Mouse (Mus musculus): ENCODE results near the gene Pcare. TPM values are rescaled to one million over a fixed set of nuclear protein-coding genes. Genes with fewer than 3 reads are reported as not detected.
"Not testable (repeated sequence)": the region's sequence is repeated elsewhere in the genome, so short reads cannot be mapped to it uniquely, and the experiment has no call there.

Pcare gene
- polyA plus RNA-seq, 1 experiment: not detected

- no peaks in the 10 kb centered on the region for H3K27me3 ChIP-seq (ENCODE audit: control insufficient read depth, insufficient read depth, low read length)
- TF ChIP-seq CTCF (IDR thresholded peaks at IDR 0.05; ENCODE audit: extremely low read depth, insufficient read depth, insufficient read length, insufficient replicate concordance) (no peak), POLR2A (IDR thresholded peaks at IDR 0.05; ENCODE audit: low read depth, low read length) (no peak)
These were observed 16.9 kb upstream of the Pcare start for GRCm38 (mm10) chr17:71769564-71769963.

DNA sequence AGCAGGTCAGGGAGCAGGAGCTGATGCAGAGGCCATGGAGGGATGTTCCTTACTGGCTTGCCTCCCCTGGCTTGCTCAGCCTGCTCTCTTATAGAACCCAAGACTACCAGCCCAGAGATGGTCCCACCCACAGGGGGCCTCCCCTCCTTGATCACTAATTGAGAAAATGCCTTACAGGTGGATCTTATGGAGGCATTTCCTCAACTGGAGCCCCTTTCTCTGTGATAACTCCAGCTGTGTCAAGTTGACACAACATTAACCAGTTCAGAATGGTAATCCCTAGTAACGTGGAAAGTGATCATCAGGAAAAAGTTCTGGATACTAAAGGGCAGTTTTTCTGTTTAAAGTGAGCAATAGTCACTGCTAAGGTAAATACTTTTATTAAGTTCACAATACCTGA is 15.5 kb upstream of the Pcare start, which contains the start of gene Clip4:
TSS of gene Clip4 (plus strand) at position 301 of the 400 bp plus-strand sequence.
- not testable (repeated sequence) for H3K4me3 ChIP-seq (ENCODE audit: extremely low read depth, insufficient read depth, insufficient read length); H3K27ac ChIP-seq (ENCODE audit: insufficient read depth, low read length); H3K36me3 ChIP-seq (ENCODE audit: control insufficient read depth, insufficient read depth, low read length); H3K27me3 ChIP-seq (ENCODE audit: control insufficient read depth, insufficient read depth, low read length); H3K4me1 ChIP-seq (ENCODE audit: control insufficient read depth, insufficient read depth, insufficient read length); DNase-seq (ENCODE audit: low read depth in 1 of 2, low spot score in 2 of 2)
- WGBS: 78% methylated on average over 1 of the region's 1 CpGs

More at GRCm38 (mm10) chr17:71769564-71769963, 16.9 kb upstream of the Pcare start:
- Histone ChIP-seq H3K4me3 (ENCODE audit: extremely low read depth, insufficient read depth, insufficient read length) (no peak overlapping the region), H3K27ac (ENCODE audit: insufficient read depth, low read length) (no peak overlapping the region), H3K4me1 (ENCODE audit: control insufficient read depth, insufficient read depth, insufficient read length) (no peaks in the 10 kb centered on the region), H3K36me3 (ENCODE audit: control insufficient read depth, insufficient read depth, low read length) (no peaks in the 10 kb centered on the region)
- DNase-seq (ENCODE audit: low read depth in 1 of 2, low spot score in 2 of 2): no peak
- WGBS: 64% methylated on average over 6 of the region's 6 CpGs

DNA sequence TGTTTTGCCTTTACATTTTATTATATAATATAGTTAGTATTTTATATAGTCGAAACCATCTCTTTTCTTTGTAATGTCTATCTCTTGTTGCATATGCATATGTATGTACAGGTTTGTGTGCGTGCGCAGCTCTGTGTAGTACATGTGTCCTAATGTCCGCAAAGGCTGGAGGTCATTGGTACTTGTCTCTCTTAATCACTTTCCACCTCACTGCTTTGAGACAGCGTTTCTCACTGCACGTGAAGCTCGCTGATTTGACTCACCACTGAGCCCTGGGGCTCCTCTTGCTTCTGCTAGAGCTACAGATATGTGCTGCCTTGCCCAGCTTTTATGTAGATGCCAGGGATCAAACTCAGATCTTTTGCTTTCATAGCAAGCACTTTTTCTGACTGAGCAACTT is 7.8 kb upstream of the Pcare start:
- H3K4me3 ChIP-seq (ENCODE audit: extremely low read depth, insufficient read depth, insufficient read length): no peak overlapping the region
- no peaks in the 10 kb centered on the region for H3K36me3 ChIP-seq (ENCODE audit: control insufficient read depth, insufficient read depth, low read length)
- H3K27ac ChIP-seq (ENCODE audit: insufficient read depth, low read length): no peak overlapping the region
- no peaks in the 10 kb centered on the region for H3K27me3 ChIP-seq (ENCODE audit: control insufficient read depth, insufficient read depth, low read length)
- no peak for DNase-seq (ENCODE audit: low read depth in 1 of 2, low spot score in 2 of 2)
- WGBS: 90% methylated on average over 7 of the region's 7 CpGs
- H3K4me1 ChIP-seq (ENCODE audit: control insufficient read depth, insufficient read depth, insufficient read length): no peaks in the 10 kb centered on the region
- TF ChIP-seq POLR2A (IDR thresholded peaks at IDR 0.05; ENCODE audit: low read depth, low read length) (no peak), CTCF (IDR thresholded peaks at IDR 0.05; ENCODE audit: extremely low read depth, insufficient read depth, insufficient read length, insufficient replicate concordance) (no peak)

DNA sequence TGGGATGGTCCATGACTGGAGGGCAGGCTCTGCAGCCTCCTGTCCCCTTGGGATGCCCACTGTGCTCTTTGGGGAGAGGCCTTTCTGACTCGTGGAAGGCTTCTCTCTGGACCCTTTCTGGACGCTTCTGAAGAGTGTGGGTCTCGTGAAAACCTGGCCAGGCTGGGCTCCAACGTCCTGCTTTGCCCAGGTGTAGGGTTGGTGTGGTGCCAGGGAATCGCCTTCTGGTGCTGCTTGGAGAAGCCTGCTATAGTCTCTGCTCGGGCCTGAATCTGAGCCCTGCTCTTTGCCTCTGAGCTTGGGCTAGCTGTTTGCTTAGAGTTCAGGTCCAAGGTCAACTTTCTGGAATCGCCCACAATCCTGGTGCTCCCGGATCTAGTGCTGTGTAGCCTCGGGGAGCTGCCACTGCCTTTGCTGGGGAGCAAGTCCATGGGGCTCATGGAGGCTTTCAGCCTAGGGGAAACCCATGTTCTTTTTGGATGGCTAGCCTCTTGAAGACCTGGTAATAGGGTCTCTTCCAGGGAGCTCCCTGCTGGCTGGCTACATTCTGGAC is 3.0 kb downstream of the Pcare start:
- Histone ChIP-seq H3K4me1 (ENCODE audit: control insufficient read depth, insufficient read depth, insufficient read length) (no peaks in the 10 kb centered on the region), H3K27ac (ENCODE audit: insufficient read depth, low read length) (no peak overlapping the region), H3K36me3 (ENCODE audit: control insufficient read depth, insufficient read depth, low read length) (no peaks in the 10 kb centered on the region), H3K27me3 (ENCODE audit: control insufficient read depth, insufficient read depth, low read length) (no peaks in the 10 kb centered on the region), H3K4me3 (ENCODE audit: extremely low read depth, insufficient read depth, insufficient read length) (no peak overlapping the region)
- no peak for DNase-seq (ENCODE audit: low read depth in 1 of 2, low spot score in 2 of 2)
- TF ChIP-seq CTCF (IDR thresholded peaks at IDR 0.05; ENCODE audit: extremely low read depth, insufficient read depth, insufficient read length, insufficient replicate concordance) (no peak), POLR2A (IDR thresholded peaks at IDR 0.05; ENCODE audit: low read depth, low read length) (no peak)
- 83% methylated on average over 9 of the region's 9 CpGs for WGBS

- H3K36me3 ChIP-seq (ENCODE audit: control insufficient read depth, insufficient read depth, low read length): no peaks in the 10 kb centered on the region
- no peak overlapping the region for H3K4me3 ChIP-seq (ENCODE audit: extremely low read depth, insufficient read depth, insufficient read length)
- WGBS: 90% methylated on average over 8 of the region's 8 CpGs
These were observed 5.1 kb downstream of the Pcare start for GRCm38 (mm10) chr17:71747561-71747960.

GRCm38 (mm10) chr17:71746114-71746513 is 6.6 kb downstream of the Pcare start:
- Histone ChIP-seq H3K27me3 (ENCODE audit: control insufficient read depth, insufficient read depth, low read length) (no peaks in the 10 kb centered on the region), H3K4me1 (ENCODE audit: control insufficient read depth, insufficient read depth, insufficient read length) (no peaks in the 10 kb centered on the region), H3K36me3 (ENCODE audit: control insufficient read depth, insufficient read depth, low read length) (no peaks in the 10 kb centered on the region), H3K4me3 (ENCODE audit: extremely low read depth, insufficient read depth, insufficient read length) (no peak overlapping the region), H3K27ac (ENCODE audit: insufficient read depth, low read length) (no peak overlapping the region)
- WGBS: 72% methylated on average over 9 of the region's 9 CpGs
- no peak for DNase-seq (ENCODE audit: low read depth in 1 of 2, low spot score in 2 of 2)
- TF ChIP-seq POLR2A (IDR thresholded peaks at IDR 0.05; ENCODE audit: low read depth, low read length) (no peak), CTCF (IDR thresholded peaks at IDR 0.05; ENCODE audit: extremely low read depth, insufficient read depth, insufficient read length, insufficient replicate concordance) (no peak)

More at GRCm38 (mm10) chr17:71747561-71747960, 5.1 kb downstream of the Pcare start:
- TF ChIP-seq CTCF (IDR thresholded peaks at IDR 0.05; ENCODE audit: extremely low read depth, insufficient read depth, insufficient read length, insufficient replicate concordance): no peak
- TF ChIP-seq POLR2A (IDR thresholded peaks at IDR 0.05; ENCODE audit: low read depth, low read length): no peak
- H3K27ac ChIP-seq (ENCODE audit: insufficient read depth, low read length): no peak overlapping the region
- no peak for DNase-seq (ENCODE audit: low read depth in 1 of 2, low spot score in 2 of 2)
- no peaks in the 10 kb centered on the region for H3K27me3 ChIP-seq (ENCODE audit: control insufficient read depth, insufficient read depth, low read length)
- no peaks in the 10 kb centered on the region for H3K4me1 ChIP-seq (ENCODE audit: control insufficient read depth, insufficient read depth, insufficient read length)

- no peak overlapping the region for H3K27ac ChIP-seq (ENCODE audit: insufficient read depth, low read length)
- WGBS: 78% methylated on average over 5 of the region's 5 CpGs
- TF ChIP-seq POLR2A (IDR thresholded peaks at IDR 0.05; ENCODE audit: low read depth, low read length) (no peak), CTCF (IDR thresholded peaks at IDR 0.05; ENCODE audit: extremely low read depth, insufficient read depth, insufficient read length, insufficient replicate concordance) (no peak)
- DNase-seq (ENCODE audit: low read depth in 1 of 2, low spot score in 2 of 2): no peak
- no peaks in the 10 kb centered on the region for H3K36me3 ChIP-seq (ENCODE audit: control insufficient read depth, insufficient read depth, low read length)
- H3K4me3 ChIP-seq (ENCODE audit: extremely low read depth, insufficient read depth, insufficient read length): no peak overlapping the region
- no peaks in the 10 kb centered on the region for H3K4me1 ChIP-seq (ENCODE audit: control insufficient read depth, insufficient read depth, insufficient read length)
- no peaks in the 10 kb centered on the region for H3K27me3 ChIP-seq (ENCODE audit: control insufficient read depth, insufficient read depth, low read length)
These were observed 9.8 kb downstream of the Pcare start for GRCm38 (mm10) chr17:71742935-71743334.

Measured in spleen, adult 2 months (tissue).